Mouse (Mus musculus) brain, adult 2 months (tissue): ENCODE data around the gene Zfp950.

Experiments
- DNase-seq: peaks from one replicate; pipeline ENCODE4 v3.0.0; 2011; ENCODE audit warnings: low read depth, low spot score

Zfp950 gene

GRCm38 (mm10) chr19:61057581-61057980 is 83.1 kb downstream of the Zfp950 start:
- no peak for DNase-seq

DNA sequence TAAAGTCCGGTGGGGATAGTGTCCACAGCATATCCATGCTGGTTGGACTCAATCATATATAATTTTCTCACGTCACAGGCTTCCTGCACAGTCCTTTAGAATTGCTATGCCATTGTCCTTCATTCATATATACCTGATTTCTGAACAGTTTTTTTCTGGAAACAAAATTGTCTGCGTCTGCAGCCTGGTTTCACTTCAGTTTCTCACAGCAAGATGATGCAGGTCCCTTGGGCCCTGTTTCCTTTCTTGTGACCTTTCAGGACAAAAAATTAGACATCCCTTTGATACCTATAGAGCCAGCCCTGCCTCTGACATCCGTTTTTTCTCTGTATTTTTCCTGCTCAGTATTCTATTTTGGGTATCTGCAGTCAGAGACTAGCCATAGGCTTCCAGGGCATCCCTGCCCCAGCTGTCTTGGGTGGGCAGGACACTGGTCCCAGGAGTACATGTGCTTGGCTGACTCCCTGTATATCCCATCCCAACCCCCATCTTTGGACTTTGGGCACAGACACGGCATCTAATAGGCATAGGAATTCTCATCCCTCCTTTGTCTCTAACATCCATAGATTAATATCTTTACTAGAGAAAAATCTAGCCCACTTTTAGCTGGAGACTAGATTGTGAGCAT is 83.7 kb downstream of the Zfp950 start:
- no peak for DNase-seq

DNA sequence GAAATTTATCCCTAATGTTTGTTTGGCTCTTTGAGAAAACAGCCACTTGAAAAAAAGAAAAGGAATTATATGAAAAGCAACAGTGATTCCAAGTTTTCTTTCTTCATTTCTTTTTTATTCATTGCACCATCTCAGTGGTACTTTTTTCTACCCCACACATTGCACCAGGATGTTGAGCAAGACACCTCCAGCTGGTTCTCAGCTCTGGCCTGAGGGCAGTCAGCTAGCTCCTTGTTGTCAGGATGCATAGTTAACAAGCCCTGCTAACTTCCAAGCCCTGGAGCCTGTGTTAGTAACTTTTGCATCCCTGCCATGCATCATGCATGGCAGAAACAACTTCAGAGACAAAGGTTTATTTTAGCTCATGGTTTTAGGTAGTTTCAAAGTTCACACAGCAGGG is 87.9 kb downstream of the Zfp950 start:
- no peak for DNase-seq

- no peak for DNase-seq
Measured at GRCm38 (mm10) chr19:61052008-61052407, 88.6 kb downstream of the Zfp950 start.

DNA sequence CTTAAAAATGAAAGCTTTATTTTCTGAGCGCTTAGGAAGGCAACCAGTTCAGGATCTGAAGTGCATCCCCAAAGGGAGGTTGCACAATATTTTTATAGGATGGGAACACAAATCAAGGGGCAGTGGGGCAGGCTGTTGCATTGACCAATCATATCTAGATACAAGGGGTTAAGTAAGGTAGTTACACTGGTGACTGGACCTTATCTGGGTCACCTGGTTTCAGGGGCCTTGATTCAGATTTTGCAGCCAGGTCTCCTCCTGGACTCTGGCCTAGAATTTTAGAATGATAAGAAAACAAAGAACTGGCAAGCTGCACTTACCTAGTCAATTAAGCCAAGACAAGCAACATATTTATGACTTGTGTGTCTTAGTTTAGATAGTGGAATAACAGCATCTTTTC is 89.5 kb downstream of the Zfp950 start:
- DNase-seq = no peak

GRCm38 (mm10) chr19:61049413-61049812 is 91.2 kb downstream of the Zfp950 start:
- peak; percentile 63 for DNase-seq

GRCm38 (mm10) chr19:61048646-61049045 is 92.0 kb downstream of the Zfp950 start:
- DNase-seq = peak; percentile 58

DNA sequence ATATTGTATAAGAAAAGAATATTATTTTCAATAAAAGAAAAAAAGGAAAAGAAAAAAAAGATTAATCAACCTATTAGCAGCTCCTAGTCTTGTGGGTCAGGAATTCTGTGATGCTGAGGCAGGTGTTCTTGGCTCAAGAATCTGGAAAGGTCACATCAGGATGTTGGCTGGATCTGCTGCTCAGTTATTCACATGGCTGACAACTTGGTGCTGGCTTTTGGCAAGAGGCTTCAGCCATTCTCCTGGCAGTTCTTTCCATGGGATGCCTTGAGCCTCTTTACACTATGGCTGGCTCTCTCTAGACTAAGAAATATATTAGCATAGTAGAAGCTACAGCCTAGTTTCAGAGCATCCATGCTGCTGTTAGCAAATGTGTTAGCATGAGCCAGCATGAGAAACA is 101.5 kb downstream of the Zfp950 start:
- peak; percentile 15 for DNase-seq

GRCm38 (mm10) chr19:61031570-61031969 is 109.1 kb downstream of the Zfp950 start:
- DNase-seq = no peak

DNA sequence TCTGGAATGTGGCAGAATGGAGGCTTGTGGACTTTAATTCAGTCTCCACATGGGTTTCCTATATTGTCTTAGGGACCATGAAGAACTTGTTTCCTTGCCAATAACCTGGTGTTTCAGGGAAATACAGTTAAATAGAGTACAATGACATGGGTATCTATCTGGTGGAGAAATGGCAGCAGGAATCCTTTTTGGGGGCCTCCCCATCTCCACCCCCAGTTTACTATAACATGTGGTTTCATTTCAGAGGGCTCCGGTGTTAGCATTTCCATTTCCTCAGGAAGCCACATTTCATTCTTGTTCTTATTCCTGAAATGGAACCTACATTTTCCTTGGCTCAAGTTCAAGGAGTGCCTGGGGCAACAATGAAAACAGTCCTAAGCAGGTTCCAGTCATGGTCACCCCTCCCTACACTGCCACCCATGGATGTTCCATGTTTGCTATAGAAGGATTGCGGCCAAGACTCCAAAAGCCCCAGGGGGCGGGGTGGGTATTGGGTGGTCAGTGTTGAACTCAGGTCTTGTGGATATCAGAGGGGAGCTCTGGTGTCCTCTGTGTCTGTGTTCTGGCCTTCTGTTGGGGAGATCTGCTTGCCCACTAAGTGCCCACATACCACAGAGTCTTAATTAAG is 118.6 kb downstream of the Zfp950 start:
- DNase-seq = no peak

DNA sequence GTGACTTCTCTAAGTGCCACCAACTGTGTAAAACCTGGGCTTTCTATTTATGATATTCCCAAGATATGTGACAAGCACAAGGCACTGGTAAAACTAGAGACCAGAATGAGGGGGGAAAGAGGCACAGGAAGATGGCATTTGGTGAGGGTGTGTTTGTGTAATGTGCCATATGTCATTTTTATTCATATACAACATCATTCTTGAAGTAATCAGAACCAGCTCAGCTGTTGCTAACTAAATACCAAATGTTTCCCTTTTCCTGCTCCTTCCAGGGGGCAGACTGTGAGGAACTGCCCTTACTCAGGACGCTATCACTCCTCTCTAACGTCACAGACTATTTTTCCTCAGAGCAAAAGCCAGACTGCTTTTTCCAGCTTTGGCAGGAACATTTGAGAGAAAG is 119.1 kb downstream of the Zfp950 start:
- DNase-seq = peak; percentile 84

DNA sequence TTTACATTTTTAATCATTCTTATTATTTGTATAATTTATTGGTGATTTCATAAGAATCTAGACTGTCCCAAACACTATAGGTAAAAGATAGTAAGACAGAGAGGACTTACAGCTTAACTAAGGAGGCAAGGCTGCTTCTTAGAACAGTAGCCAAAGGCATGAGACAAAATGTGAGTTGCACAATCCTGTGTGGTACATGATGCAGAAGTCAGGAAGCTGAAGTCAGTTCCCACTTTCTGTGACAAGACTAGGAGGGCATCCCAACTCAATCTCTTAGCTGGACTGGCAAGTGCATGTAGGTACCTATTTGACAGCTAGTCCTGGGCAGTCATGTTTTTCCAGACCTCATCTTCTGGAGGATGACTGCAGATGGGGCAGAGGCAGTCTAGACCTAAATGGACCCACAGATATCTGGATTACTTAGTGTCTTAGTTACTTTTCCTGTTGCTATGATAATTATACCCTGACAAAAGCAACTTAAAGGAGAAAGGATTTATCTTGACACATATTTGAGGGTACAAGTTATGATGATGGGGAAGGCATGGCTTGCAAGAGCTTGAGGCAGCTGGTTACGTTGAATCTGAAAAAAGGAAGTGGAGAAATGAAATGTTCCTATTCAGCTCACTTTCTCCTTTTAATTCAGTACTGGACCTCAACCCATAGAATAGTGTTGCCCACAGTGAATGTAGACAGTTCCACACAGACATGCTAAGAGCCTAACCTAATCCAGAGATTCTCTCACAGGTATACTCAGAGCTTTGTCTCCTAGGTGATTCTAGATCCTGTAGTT is 123.0 kb downstream of the Zfp950 start:
- DNase-seq = no peak

- DNase-seq = no peak
Measured at GRCm38 (mm10) chr19:61009266-61009665, 131.4 kb downstream of the Zfp950 start.
